Mouse (Mus musculus): ENCODE data around the gene Nfia. TPM values are rescaled to one million over a fixed set of nuclear protein-coding genes. Genes with fewer than 3 reads are reported as not detected.

Gene Nfia
- polyA plus RNA-seq, 1 experiment from 2014 or later: 59.9 TPM

DNA sequence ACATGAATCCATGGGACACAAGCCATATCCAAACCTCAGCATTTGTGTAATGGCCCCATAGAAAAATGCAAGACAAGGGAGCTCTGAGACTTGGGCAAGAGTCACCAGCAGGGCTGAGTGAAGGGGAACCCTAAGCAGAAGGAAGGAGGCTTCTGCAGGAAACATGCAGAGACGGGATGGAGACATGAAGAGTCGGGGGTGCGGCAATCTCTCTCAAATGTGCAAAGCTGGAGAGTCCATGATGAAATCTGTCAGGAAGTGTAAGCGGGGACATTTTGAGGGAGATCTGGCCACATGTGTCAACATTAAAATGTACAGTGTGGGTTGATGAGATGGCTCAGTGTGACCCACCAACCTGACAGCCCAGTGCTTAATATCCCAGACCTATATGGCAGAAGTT is 361.5 kb downstream of the Nfia start:
- Histone ChIP-seq H3K27me3 (no peaks in the 10 kb centered on the region), H3K36me3 (no peaks in the 10 kb centered on the region), H3K4me2 (no peak overlapping the region), H3K27ac (no peak overlapping the region), H3K4me3 (no peak overlapping the region), H3K9ac (no peak overlapping the region), H3K4me1 (peaks cover 7% of the 10 kb centered on the region), H3K9me3 (no peaks in the 10 kb centered on the region)
- 95% methylated on average over 4 of the region's 4 CpGs for WGBS
- no peak for ATAC-seq (ENCODE audit: insufficient number of reproducible peaks, insufficient read depth, low FRiP score, low TSS enrichment, low read depth)

GRCm38 (mm10) chr4:98136072-98136471 is 363.5 kb downstream of the Nfia start:
- Histone ChIP-seq H3K9me3 (no peaks in the 10 kb centered on the region), H3K36me3 (no peaks in the 10 kb centered on the region), H3K4me2 (no peak overlapping the region), H3K27me3 (no peaks in the 10 kb centered on the region), H3K4me1 (no peaks in the 10 kb centered on the region), H3K27ac (no peak overlapping the region), H3K9ac (no peak overlapping the region), H3K4me3 (no peak overlapping the region)
- no peak for ATAC-seq (ENCODE audit: insufficient number of reproducible peaks, insufficient read depth, low FRiP score, low TSS enrichment, low read depth)
- WGBS: 92% methylated on average over 2 of the region's 2 CpGs

GRCm38 (mm10) chr4:98142879-98143436 is 370.4 kb downstream of the Nfia start:
- H3K27ac ChIP-seq: no peak overlapping the region
- no peak for ATAC-seq (ENCODE audit: insufficient number of reproducible peaks, insufficient read depth, low FRiP score, low TSS enrichment, low read depth)
- H3K4me1 ChIP-seq: no peaks in the 10 kb centered on the region
- H3K9me3 ChIP-seq: no peaks in the 10 kb centered on the region
- no peak overlapping the region for H3K4me2 ChIP-seq
- H3K27me3 ChIP-seq: no peaks in the 10 kb centered on the region
- no peak overlapping the region for H3K9ac ChIP-seq
- H3K4me3 ChIP-seq: no peak overlapping the region
- no peaks in the 10 kb centered on the region for H3K36me3 ChIP-seq
- 79% methylated on average over 1 of the region's 1 CpGs for WGBS

DNA sequence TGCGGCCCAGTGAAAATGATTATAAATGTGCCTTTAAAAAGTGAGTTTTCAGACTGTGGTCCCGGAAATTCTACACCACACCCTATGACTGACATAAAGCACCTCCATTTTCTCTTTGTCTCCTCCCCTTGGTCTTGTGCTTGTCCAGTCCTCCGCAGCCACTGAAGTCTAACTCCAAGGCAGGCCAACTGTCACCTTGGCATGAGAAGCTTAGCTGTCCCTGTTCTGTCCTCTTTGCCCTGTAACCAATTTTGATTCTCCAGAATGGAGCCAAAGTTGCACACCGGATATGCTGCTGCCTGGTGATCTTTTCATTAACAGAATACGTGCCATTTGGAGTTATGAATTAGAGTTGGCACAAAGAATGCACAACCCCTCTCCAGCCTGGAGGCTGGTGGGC is 378.0 kb downstream of the Nfia start:
- 76% methylated on average over 5 of the region's 5 CpGs for WGBS
- no peak for ATAC-seq (ENCODE audit: insufficient number of reproducible peaks, insufficient read depth, low FRiP score, low TSS enrichment, low read depth)

DNA sequence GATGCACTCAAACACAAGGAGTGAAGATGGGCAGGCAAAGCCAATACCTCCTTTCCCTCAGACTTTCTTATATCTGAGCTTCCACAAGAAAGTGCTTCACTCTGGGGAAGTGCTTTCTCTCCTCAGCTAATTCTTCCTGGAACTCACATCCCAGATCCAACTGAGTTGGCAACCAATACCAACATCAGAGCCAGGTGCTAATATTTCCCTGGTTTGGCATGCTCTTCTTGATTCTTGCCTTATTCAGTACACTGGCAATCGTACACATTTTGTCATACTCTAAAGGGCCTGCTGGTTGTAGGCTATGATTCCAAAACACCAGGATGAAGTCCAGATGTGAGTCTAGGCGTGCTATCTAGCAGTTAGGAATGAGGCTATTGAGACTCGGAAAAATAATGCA is 385.4 kb downstream of the Nfia start:
- Histone ChIP-seq H3K4me1 (no peaks in the 10 kb centered on the region; the same call in 1 of the 2 replicates), H3K36me3 (no peaks in the 10 kb centered on the region), H3K9me3 (no peaks in the 10 kb centered on the region), H3K27ac (no peak overlapping the region), H3K9ac (no peak overlapping the region), H3K4me2 (no peak overlapping the region), H3K27me3 (no peaks in the 10 kb centered on the region), H3K4me3 (no peak overlapping the region)
- ATAC-seq (ENCODE audit: insufficient number of reproducible peaks, insufficient read depth, low FRiP score, low TSS enrichment, low read depth): no peak
- WGBS: 64% methylated on average over 3 of the region's 3 CpGs

More for the DNA sequence above, 378.0 kb downstream of the Nfia start:
- H3K4me3 ChIP-seq: no peak overlapping the region
- H3K27ac ChIP-seq: no peak overlapping the region
- H3K4me2 ChIP-seq: no peak overlapping the region
- H3K9me3 ChIP-seq: no peaks in the 10 kb centered on the region
- H3K27me3 ChIP-seq: no peaks in the 10 kb centered on the region
- H3K4me1 ChIP-seq: no peaks in the 10 kb centered on the region
- no peak overlapping the region for H3K9ac ChIP-seq
- H3K36me3 ChIP-seq: no peaks in the 10 kb centered on the region

DNA sequence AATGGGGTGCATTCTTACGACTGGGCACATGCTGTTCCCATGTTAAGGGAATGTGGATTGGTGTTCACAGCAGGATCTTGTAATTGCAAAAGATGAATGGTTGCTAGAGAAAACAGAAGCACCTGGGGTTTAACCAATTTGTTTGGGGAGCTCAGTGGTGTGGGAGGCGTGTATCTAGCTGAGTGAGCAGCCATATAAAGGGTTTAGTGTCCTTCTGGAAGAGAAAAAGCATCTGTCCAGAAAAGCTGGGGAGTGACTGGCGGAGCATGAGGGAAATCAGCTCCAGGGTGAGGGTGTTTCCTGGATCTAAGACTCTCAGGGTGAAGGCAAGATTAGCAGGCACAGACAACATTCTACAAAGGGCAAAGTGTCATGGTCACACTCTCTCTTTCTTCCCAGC is 393.8 kb downstream of the Nfia start:
- H3K36me3 ChIP-seq: no peaks in the 10 kb centered on the region
- H3K4me1 ChIP-seq: no peaks in the 10 kb centered on the region
- H3K27ac ChIP-seq: no peak overlapping the region
- no peak overlapping the region for H3K4me3 ChIP-seq
- H3K4me2 ChIP-seq: no peak overlapping the region
- no peak overlapping the region for H3K9ac ChIP-seq
- no peak for ATAC-seq (ENCODE audit: insufficient number of reproducible peaks, insufficient read depth, low FRiP score, low TSS enrichment, low read depth)
- no peaks in the 10 kb centered on the region for H3K27me3 ChIP-seq
- no peaks in the 10 kb centered on the region; the same call in 1 of the 2 replicates for H3K9me3 ChIP-seq
- WGBS: 58% methylated on average over 3 of the region's 3 CpGs

Other genes starting within 250 kb of the Nfia start
- 5.0 and 7.5 TPM in 2 replicates for gene E130114P18Rik, start 5.3 kb downstream of the Nfia start, polyA plus RNA-seq (2015; fragmentation: Nextera tagmentation; extraction: Ambion mirVana)